Comparison of ENCODE assay signal across 8 mouse cellular contexts in the genomic region with DNA sequence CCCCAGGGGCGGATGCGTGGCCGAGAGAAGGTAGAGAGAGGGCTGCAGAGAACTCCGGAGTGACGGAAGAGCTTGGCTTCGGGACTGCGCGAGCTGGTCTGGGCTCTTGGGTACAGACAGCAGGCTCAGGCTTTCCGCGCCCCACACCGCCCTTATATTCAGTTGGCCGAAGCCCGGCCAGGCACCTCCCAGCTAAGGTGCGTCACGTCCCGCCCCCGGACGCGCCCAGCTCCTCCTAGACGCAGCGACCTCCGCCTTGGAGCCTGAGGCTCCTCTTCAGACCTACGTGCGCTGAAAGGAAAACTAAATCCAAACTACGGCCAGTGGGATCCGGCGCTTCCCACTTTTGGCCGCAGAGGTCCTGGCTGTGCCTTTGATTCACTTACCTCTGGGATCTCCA. TPM values are rescaled to one million over a fixed set of nuclear protein-coding genes. Genes with fewer than 3 reads are reported as not detected.
DNase-seq lines count a peak whose midpoint lies in the region; ATAC-seq and TF ChIP-seq lines count a peak whose summit lies in the region.

Rasd1 (minus strand) TSS at position 127 of the 400 bp plus-strand sequence.

- peak within 1 kb of the TSS; percentile 74 for H3K27ac ChIP-seq in limb, embryonic 10.5 days
- no peak within 1 kb of the TSS for H3K27ac ChIP-seq in midbrain, embryonic 11.5 days (ENCODE audit: low read depth, low read length)
- peak within 1 kb of the TSS; percentile 98 for H3K27ac ChIP-seq in small intestine, adult 2 months (ENCODE audit: insufficient read depth, low read depth, low read length)

- WGBS in limb, embryonic 10.5 days: under 1% methylated on average over 28 of the region's 28 CpGs
- under 1% methylated on average over 28 of the region's 28 CpGs for WGBS in midbrain, embryonic 11.5 days
- under 1% methylated on average over 28 of the region's 28 CpGs for WGBS in small intestine, adult 2 months

- H3K4me2 ChIP-seq in midbrain, embryonic 11.5 days: peak within 1 kb of the TSS; percentile 93

- TF ChIP-seq CTCF in small intestine, adult 2 months (IDR thresholded peaks at IDR 0.05; ENCODE audit: extremely low read depth, insufficient read length, insufficient replicate concordance, low read depth, low read length): no peak

- peak within 1 kb of the TSS; percentile 60 for H3K4me3 ChIP-seq in limb, embryonic 10.5 days
- peak within 1 kb of the TSS; percentile 42 for H3K4me3 ChIP-seq in midbrain, embryonic 11.5 days (ENCODE audit: low read depth, low read length)
- peak within 1 kb of the TSS; percentile 69 for H3K4me3 ChIP-seq in small intestine, adult 2 months (ENCODE audit: low read depth, low read length)

- no peaks in the 10 kb centered on the region for H3K9me3 ChIP-seq in limb, embryonic 10.5 days (replicated peaks)
- H3K9me3 ChIP-seq in midbrain, embryonic 11.5 days (ENCODE audit: control insufficient read depth, low read length): no peaks in the 10 kb centered on the region

- H3K4me1 ChIP-seq in limb, embryonic 10.5 days: peaks cover 58% of the 10 kb centered on the region
- H3K4me1 ChIP-seq in midbrain, embryonic 11.5 days (ENCODE audit: control insufficient read depth, insufficient read depth, low read length): peaks cover 15% of the 10 kb centered on the region
- peaks cover 15% of the 10 kb centered on the region for H3K4me1 ChIP-seq in small intestine, adult 2 months (ENCODE audit: control insufficient read depth, insufficient read depth, insufficient read length, low read length)

- H3K27me3 ChIP-seq in limb, embryonic 10.5 days (ENCODE audit: low read depth, poor library complexity, severe bottlenecking): peaks cover 43% of the 10 kb centered on the region
- peaks cover 24% of the 10 kb centered on the region for H3K27me3 ChIP-seq in midbrain, embryonic 11.5 days (ENCODE audit: control insufficient read depth, insufficient read depth, low read length)
- H3K27me3 ChIP-seq in small intestine, adult 2 months (ENCODE audit: control insufficient read depth, insufficient read depth, low read length): peaks cover 8% of the 10 kb centered on the region

- H3K9ac ChIP-seq in midbrain, embryonic 11.5 days (ENCODE audit: low read length): peak within 1 kb of the TSS; percentile 49

- H3K36me3 ChIP-seq in limb, embryonic 10.5 days: peaks cover 29% of the 10 kb centered on the region
- 0 out of 2 replicates have a peak, but pooled peaks cover 3% of the 10 kb centered on the region for H3K36me3 ChIP-seq in midbrain, embryonic 11.5 days (ENCODE audit: control insufficient read depth, insufficient read depth, low read length)
- peaks cover 11% of the 10 kb centered on the region for H3K36me3 ChIP-seq in small intestine, adult 2 months (ENCODE audit: control insufficient read depth, insufficient read depth, low read length)

- intact Hi-C loops in gastrocnemius, postnatal 14 days (cut with DNase I; ENCODE audit: low total_unique reads): loop anchor here (5.0 kb wide), 3 partner anchors 42 to 112 kb away; no protein-coding TSS in a partner anchor

- ATAC-seq in inflammation-experienced regulatory T-cells, adult 6 months: peak; percentile 60
- ATAC-seq in midbrain, embryonic 11.5 days (ENCODE audit: low FRiP score): peak; percentile 66

- DNase-seq in adrenal gland, adult 18-20 months (ENCODE audit: low spot score in 2 of 2): peak; percentile 85 to 93
- DNase-seq in embryo, embryonic 10 days (ENCODE audit: low spot score): peak; percentile 90
- peak; percentile 80 for DNase-seq in gastrocnemius, postnatal 14 days
- DNase-seq in limb, embryonic 10.5 days (ENCODE audit: low spot score): peak; percentile 83
- no peak for DNase-seq in midbrain, embryonic 11.5 days (ENCODE audit: low spot score, missing footprints)
- DNase-seq in adipocyte (ENCODE audit: low spot score): no peak

- TF ChIP-seq POLR2A in small intestine, adult 2 months (IDR thresholded peaks at IDR 0.05; ENCODE audit: low read depth, low read length): peak; percentile 93; the same call in 1 of the 2 replicates

RNA-seq across cellular contexts. Expression of gene Rasd1, which starts in this region (rescaled TPM):
- total RNA-seq in adrenal gland, adult 18-20 months (2021): 10 to 100 TPM; 17.5 to 20.2 TPM
- 1 to 10 TPM; 1.5 to 1.8 TPM for total RNA-seq in gastrocnemius, postnatal 14 days (2021)
- under 1 TPM in 1 of 3 experiments, not detected in 2; 0.88 TPM for polyA plus RNA-seq in inflammation-experienced regulatory T-cells, adult 6 months (2017; shearing (Covaris generic))
- 1.0 and 1.1 TPM in 2 replicates for polyA plus RNA-seq in limb, embryonic 10.5 days (2016; fragmentation: Nextera tagmentation; extraction: Ambion mirVana)
- 0.68 and 0.75 TPM in 2 replicates for polyA plus RNA-seq in midbrain, embryonic 11.5 days (2014; fragmentation: Nextera tagmentation; extraction: Ambion mirVana)
- 0.53 and 1.1 TPM in 2 replicates for polyA plus RNA-seq in small intestine, adult 2 months (2012; rRNA removed)

Comparison
In these comparisons a context has a peak if more than half of its experiments do, and no peak if none do; other contexts are left out.
1. RNA of gene Rasd1 (total RNA-seq): 17.5 to 20.2 TPM in adrenal gland, adult 18-20 months; 1.5 to 1.8 TPM in gastrocnemius, postnatal 14 days; every median in the first group is over 4 times any median in the second.
2. Peak in ATAC-seq in inflammation-experienced regulatory T-cells, adult 6 months; RNA of the gene not detected or under 1 TPM.
3. Peak in ATAC-seq, H3K4me3 ChIP-seq, H3K9ac ChIP-seq and H3K4me2 ChIP-seq in midbrain, embryonic 11.5 days; RNA of the gene not detected or under 1 TPM.
4. DNase-seq: peak in adrenal gland, adult 18-20 months (2 of 2), embryo, embryonic 10 days (single experiment), gastrocnemius, postnatal 14 days (single experiment) and limb, embryonic 10.5 days (single experiment); none in midbrain, embryonic 11.5 days (single experiment) and adipocyte (single experiment).
5. Peak in every context shown above with its lines, with median percentiles within 50 percentile points of each other: H3K4me3 ChIP-seq.